Mouse (Mus musculus): ENCODE measurements around the gene Slc24a3.

Slc24a3 gene

GRCm38 (mm10) chr2:145353801-145354200 lies 186.2 kb downstream of the Slc24a3 start:
- no peak for DNase-seq (ENCODE audit: low read depth, low spot score)

- DNase-seq (ENCODE audit: low read depth, low spot score): no peak
Observed at GRCm38 (mm10) chr2:145358236-145358942, 190.8 kb downstream of the Slc24a3 start.

GRCm38 (mm10) chr2:145363604-145364003 lies 196.1 kb downstream of the Slc24a3 start:
- DNase-seq (ENCODE audit: low read depth, low spot score): no peak

DNA sequence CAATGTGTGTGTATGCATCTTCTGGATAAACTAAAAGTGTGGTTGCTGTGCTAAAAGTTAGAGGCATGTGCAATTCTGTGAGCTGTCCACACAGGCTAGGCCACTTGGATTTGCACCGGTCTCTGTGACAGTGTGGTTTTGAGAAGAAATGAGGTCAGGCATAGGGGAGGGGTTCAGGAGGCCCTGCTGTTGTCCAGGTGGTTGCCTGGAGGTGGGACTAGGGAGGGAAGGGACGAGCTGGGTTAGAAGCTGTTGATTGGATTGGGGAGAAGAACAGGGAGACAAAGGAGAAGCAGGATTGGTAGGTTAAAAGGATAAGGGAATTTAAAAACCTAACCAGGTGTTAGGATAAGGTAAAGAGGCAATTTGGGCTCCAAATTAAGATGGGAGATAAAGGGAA lies 201.1 kb downstream of the Slc24a3 start:
- DNase-seq (ENCODE audit: low read depth, low spot score): no peak

GRCm38 (mm10) chr2:145370795-145371194 lies 203.2 kb downstream of the Slc24a3 start:
- no peak for DNase-seq (ENCODE audit: low read depth, low spot score)

- DNase-seq (ENCODE audit: low read depth, low spot score): no peak
Observed at GRCm38 (mm10) chr2:145373803-145374202, 206.2 kb downstream of the Slc24a3 start.

- DNase-seq (ENCODE audit: low read depth, low spot score): no peak
Observed at GRCm38 (mm10) chr2:145382908-145383770, 215.6 kb downstream of the Slc24a3 start.

DNA sequence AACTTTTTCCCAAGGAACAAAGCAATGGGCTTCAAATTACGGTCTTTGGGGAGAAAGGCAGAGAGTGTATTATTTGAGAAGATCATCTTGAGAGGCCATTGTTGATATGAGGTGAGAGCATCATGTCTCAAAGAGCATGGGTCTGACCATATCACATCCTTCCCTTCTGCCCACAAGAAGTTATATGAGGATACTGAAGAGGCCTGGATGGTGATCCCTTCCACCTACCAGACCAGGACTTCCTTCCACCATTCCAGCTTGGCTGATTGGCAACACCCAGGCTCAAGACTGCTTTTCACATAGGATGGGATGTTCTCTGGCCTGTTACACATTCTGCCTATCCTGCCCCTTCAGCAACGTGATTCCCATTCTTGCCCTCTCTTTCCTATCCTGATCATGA lies 216.7 kb downstream of the Slc24a3 start:
- no peak for DNase-seq (ENCODE audit: low read depth, low spot score)

DNA sequence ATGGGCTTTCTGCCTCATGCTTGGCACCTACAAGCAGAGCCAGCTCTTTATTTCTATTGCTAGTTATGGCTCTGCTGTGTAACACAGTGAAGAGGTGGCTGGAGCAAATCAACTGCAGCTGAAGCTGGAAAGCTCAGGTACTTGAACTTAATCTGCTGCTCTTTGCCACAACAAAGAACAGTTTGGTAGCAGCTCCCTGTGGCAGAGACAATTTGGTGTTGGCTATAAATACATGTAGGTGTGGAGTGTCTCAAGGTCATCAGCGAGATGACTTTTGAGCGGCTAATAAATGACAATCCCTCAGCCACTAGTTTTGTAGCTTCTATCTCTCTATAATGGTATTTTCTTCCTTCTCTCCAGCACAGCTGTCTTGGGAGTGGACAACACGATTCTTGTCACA lies 217.7 kb downstream of the Slc24a3 start:
- no peak for DNase-seq (ENCODE audit: low read depth, low spot score)

- no peak for DNase-seq (ENCODE audit: low read depth, low spot score)
Observed at GRCm38 (mm10) chr2:145385773-145386172, 218.2 kb downstream of the Slc24a3 start.

DNA sequence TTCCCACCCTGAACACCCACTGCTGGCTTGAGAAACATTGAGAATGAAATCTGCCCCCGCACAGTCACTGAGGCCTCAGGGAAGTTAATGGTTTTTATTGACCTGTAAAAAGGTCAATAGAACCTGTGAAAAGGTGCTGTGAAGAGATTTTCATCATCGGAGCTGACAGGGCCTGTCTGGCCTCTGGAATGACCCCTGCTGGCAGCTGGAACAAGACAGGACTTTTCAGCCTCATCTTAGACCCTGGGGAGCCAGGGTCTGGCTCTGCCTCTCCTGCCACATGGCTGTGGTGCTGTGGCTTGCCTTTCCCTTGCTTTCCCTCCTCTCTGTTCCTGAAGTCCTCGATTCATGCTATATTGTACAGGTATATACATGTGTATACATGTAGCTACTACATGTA lies 228.2 kb downstream of the Slc24a3 start:
- DNase-seq (ENCODE audit: low read depth, low spot score): no peak

DNA sequence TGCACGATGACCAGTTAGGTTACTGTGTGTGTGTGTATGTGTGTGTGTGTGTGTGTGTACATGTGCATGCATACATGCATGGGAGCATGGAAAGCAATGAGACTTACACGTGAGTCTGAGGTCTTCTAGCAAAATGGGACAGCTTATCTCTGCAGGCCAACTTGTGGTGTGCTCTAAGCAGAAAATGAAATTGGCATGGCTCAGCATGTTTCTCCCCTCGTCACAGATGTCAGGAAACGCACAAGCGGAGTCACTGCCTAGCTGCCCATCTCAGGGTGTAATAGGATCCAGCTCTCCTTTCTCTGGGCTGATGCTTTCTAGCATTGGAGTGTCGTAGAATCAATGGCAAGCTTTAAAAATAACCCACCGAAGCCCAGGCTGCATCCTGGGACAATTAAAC lies 229.0 kb downstream of the Slc24a3 start:
- DNase-seq (ENCODE audit: low read depth, low spot score): peak; percentile 29

DNA sequence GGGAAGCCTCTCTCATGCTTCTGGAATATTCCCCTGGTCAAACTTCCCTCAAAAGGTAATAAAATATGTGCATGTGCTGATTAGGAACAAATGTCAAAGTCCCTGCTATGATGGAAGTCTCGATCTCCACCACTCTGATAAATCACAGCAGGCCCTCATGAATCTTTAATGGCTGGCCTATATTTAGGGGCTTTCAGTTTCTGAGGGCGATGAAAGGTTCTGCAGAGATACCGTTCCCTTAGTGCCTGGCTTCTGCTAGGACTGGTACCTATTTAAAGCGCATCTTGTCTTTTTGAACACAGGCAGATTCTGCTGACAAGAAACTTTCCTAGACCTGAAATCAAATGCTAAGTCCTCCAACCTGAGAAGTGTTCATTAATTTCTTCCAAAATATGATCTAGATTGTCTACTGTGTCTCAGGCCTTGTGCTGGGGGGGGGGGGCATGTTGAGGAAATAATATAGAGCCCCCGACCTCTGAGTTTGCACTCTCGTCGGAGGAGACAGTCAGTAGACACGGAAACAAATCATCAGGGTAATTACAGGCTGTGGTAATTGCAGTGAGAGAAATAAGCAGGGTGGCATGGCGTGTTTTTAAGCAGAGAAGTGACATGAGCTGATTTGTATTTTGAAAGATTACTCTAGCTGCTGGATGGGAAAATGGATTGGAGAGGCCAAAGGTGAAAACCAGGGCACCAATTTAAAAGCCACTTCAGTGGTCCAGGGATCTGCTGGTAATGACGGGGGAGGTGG lies 230.1 kb downstream of the Slc24a3 start:
- DNase-seq (ENCODE audit: low read depth, low spot score): peak; percentile 38

DNA sequence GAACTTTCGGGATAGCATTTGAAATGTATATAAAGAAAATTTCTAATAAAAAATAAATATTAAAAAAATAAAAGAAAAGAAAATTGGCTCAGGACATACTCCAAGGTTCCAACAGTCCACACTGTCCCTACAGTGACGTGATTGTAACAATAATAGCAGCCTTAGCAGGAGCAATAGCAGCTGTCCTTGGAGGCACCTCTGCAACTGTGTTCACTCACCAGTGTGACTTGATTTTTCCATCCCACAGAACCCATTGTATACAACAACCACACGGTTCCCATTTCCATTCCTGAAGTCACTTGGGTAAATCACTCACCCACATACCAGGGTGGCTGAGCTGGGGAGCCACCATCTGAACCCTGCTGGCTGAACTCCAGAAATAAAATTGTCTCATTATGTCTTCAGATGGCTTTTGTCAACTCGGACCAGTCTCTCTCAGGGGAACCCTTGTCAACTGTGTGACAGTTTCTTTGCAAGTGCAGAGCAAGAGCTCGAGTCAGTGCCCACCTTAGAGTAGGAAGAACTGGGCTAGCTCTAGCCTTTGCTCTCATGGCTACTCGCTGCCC lies 233.8 kb downstream of the Slc24a3 start:
- DNase-seq (ENCODE audit: low read depth, low spot score): no peak

DNA sequence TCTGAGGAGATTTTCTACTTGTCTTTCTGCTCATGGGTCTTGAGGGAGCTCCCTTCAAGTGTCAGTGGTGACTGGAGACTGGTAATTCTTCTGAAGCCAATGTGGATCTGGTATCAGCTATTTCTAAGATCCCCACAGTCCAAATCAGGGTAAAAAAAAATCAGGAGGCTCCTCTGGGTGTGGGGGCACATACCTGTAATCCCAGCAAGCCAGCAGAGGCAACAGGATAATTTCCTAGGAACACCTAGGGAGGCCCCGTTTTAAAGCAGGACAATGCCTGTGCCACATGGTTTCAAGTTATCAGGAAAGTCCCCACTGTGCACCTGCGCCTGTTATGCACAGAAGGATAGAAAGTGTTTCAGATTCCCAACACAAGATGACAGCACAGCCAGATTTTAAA lies 234.4 kb downstream of the Slc24a3 start:
- DNase-seq (ENCODE audit: low read depth, low spot score): no peak

- peak; percentile 55 for DNase-seq (ENCODE audit: low read depth, low spot score)
Observed at GRCm38 (mm10) chr2:145404818-145405531, 237.4 kb downstream of the Slc24a3 start.

GRCm38 (mm10) chr2:145405746-145406145 lies 238.2 kb downstream of the Slc24a3 start:
- DNase-seq (ENCODE audit: low read depth, low spot score): peak; percentile 29

GRCm38 (mm10) chr2:145417738-145418137 lies 250.2 kb downstream of the Slc24a3 start:
- no peak for DNase-seq (ENCODE audit: low read depth, low spot score)

DNA sequence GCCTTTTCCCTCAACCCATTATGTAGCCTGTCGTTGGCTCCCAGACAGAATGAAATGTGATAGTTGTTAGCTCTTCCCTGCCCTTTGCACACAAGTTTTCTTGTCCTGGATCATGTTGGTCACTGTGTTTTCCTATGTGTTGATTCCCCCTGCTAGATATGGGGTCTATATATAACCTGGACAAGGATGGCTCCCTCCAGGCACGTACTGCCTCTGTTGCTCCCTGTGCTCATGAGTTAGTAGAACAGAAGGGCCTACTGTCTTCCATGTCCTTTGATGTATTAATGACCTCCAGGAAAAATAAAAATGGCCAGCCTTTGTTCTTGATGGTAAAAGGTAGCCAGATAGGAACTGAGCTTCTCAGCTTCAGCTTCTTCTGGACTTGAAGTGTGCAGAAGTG lies 251.5 kb downstream of the Slc24a3 start:
- DNase-seq (ENCODE audit: low read depth, low spot score): no peak

- DNase-seq (ENCODE audit: low read depth, low spot score): no peak
Observed at GRCm38 (mm10) chr2:145420967-145421888, 253.7 kb downstream of the Slc24a3 start.
